Mouse (Mus musculus) C2C12 (cell line): ENCODE data around the gene Xxylt1.

Experiments
- CEBPB ChIP-seq: IDR thresholded peaks from one replicate; pipeline ENCODE4 v1.6.1; 2011; ENCODE audit warnings: low read depth, mild to moderate bottlenecking, control low read depth, moderate library complexity
- CTCF ChIP-seq: IDR thresholded peaks from one replicate; pipeline ENCODE4 v1.5.1; 2011; ENCODE audit not compliant: control insufficient read depth, insufficient read depth, insufficient read length
- MAX ChIP-seq: IDR thresholded peaks from one replicate; pipeline ENCODE4 v1.6.1; 2011; ENCODE audit warnings: mild to moderate bottlenecking, control low read depth

DNA sequence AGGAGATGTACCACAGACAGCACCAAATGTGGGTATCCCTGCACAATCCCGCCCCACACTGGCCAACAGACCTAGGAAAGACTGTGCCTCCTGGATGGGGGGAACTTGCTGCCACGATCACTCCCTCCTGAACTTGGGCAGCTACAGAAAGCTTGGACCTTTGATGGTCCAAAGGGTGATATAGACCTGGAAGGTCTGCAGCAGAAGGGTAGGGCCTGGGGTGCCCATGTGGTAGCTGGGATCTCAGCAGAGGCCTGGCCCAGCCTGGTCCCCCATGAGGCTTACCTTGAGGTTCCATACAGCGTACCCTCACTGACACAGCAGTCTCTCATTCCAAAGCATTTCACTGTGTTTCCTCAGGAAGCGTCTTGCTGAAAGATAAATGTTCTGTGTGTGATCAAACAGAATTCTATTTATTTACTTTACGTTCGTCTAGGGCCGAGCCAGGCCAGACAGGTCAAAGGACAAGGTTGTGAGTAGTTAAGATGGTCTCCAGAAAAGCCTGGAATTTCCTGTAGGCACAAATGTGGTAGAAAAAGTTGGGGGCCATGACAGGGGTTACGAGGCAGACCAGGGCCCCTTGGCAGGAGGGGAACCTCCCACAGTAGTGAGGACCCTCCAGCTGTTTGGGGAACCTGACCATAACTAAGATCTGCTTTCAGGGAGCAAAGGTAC, 153.0 kb downstream of the Xxylt1 start:
- TF ChIP-seq CTCF = no peak
- no peak for TF ChIP-seq CEBPB
- no peak for TF ChIP-seq MAX
